Mouse (Mus musculus) liver, adult 10 weeks (tissue): ENCODE results near the gene Ddx3y. TPM values are rescaled to one million over a fixed set of nuclear protein-coding genes. Genes with fewer than 3 reads are reported as not detected.

Source experiments
- polyA plus RNA-seq: library from polyadenylated mRNA; stranded (reverse); fragments of 350-450 nt; fragmentation: Illumina TruSeq; extraction: RNeasy Lipid Tissue Mini Kit (QIAGEN cat#74804); gene quantifications from one replicate; pipeline ENCODE4 v1.2.3, GENCODE M21; 2014; ENCODE audit warnings: low read depth, low replicate concordance

The Ddx3y gene
- polyA plus RNA-seq = not detected

GRCm38 (mm10) chrY:1286171-1286795 is at the start of gene Ddx3y:
Gene Ddx3y, minus strand, starts transcription at chrY:1286629.

GRCm38 (mm10) chrY:1245426-1245863 is 41.0 kb downstream of the Ddx3y start, which contains the start of gene Uty:
Gene Uty, minus strand, starts transcription at chrY:1245759.

Other genes starting within 250 kb of the Ddx3y start
- gene Uty, start 40.9 kb downstream of the Ddx3y start, polyA plus RNA-seq = not detected
- not detected for gene Usp9y, start 173.2 kb upstream of the Ddx3y start, polyA plus RNA-seq